Mouse (Mus musculus) kidney, adult 11 months (tissue): ENCODE results near the gene Gstm7.

ENCODE experiments used
- DNase-seq: peaks from one replicate; pipeline ENCODE4 v3.0.0; 2022

Gstm7 gene

DNA sequence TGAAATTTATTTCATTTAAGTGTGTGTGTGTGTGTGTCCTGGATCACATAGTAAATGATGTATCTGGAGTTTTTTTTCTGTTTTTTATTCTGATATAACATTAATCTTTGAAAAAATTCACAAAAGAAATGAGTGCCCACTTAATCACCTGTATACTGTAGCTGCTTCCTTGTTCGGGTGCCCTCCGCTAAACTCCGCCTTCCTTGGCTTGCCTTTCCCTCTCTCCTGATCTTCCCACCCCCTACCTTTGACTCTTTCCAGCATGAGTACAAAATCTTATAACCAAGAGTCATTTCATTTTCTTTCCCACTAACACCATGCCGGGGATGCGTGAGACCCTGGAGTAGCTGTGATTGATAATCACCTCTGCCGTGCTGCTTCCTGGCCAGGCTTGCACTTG, 511 bp upstream of the Gstm7 start:
- peak; percentile 61 for DNase-seq

- no peak for DNase-seq
These were observed 483 bp downstream of the Gstm7 start for GRCm38 (mm10) chr3:107931134-107931533.

- DNase-seq, result no peak
These were observed 1.9 kb downstream of the Gstm7 start for GRCm38 (mm10) chr3:107929731-107930130.

DNA sequence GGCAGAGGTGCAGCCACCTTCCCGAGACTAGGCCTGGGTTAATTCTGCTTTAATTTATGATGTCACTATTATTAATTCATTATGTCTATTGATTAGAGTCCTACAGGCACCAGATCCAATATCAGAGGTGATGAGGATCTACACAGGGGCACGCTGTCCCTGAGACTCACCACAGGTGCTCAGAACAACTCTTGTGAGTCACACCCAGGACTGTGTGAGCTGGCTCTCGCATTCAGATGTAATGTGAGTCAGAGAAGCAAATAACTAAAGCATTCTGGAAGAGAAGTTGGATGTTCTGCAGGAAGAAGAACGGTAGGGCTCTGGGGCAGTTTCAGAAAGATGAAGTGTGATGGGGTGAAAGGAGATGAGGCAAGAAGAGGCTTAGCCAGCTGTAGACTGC, 2.4 kb downstream of the Gstm7 start:
- no peak for DNase-seq

- DNase-seq, result no peak
These were observed 2.9 kb downstream of the Gstm7 start for GRCm38 (mm10) chr3:107928691-107929090.

DNA sequence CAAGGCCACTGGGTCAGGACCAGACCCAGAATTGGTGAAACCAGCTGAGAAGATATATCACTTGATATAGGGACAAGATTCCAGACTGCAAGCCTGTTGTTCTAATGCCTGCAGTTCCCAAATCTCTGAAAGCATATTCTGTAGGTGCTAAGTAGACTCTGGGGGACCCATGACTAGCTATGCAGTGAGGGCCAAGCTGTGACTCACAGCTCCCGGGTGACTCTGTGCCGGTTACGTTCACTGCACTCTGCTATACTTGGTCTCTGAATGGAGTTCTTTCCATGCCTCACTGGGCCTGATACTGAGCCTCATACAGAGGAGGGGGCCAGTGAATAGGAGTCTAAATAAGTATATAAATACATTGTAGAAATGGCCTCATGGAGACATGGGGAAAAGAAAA, 3.8 kb downstream of the Gstm7 start:
- no peak for DNase-seq

DNA sequence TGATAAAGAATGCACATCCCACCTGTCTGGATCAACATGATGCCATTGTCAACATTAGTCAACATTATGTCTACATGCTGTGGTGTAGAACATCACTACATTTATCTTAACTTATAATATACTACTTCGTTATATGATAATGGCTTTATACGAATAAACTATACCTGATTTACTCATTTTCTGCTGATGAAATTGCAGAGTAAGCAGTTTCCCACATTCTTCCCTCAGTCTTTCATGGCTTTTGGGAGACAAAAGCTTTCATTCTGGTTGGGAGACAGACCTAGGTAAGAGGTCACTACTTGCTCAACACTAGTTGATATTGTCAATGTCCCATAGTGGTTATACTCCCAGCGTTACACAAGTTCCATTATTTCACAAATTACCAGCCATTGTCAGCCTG, 6.3 kb downstream of the Gstm7 start:
- no peak for DNase-seq

- DNase-seq, result no peak
These were observed 11.3 kb downstream of the Gstm7 start for GRCm38 (mm10) chr3:107920348-107920747.

GRCm38 (mm10) chr3:107917783-107918408, 13.7 kb downstream of the Gstm7 start:
- peak; percentile 28 for DNase-seq

GRCm38 (mm10) chr3:107917097-107917496, 14.5 kb downstream of the Gstm7 start:
- no peak for DNase-seq

GRCm38 (mm10) chr3:107916674-107917073, 14.9 kb downstream of the Gstm7 start:
- no peak for DNase-seq

DNA sequence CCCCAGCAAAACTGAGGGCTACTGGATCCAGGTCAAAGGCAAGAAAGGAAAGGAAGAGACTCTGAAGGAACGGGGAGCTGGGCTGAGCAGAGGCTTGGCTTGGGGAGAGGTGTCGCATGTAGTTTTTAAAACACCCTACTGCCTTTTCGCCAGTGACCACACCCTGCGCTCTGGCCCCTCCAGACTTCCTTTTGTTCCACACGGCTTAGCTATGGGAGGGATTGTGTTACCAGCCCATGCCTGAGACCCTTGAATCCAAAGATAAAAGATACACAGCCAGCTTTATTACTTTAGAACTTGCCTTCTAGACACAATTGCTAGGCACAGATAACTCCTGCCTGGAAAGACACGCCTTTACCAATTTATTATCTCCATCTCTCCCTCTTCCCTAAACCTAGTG, 25.7 kb downstream of the Gstm7 start:
- DNase-seq, result no peak

DNA sequence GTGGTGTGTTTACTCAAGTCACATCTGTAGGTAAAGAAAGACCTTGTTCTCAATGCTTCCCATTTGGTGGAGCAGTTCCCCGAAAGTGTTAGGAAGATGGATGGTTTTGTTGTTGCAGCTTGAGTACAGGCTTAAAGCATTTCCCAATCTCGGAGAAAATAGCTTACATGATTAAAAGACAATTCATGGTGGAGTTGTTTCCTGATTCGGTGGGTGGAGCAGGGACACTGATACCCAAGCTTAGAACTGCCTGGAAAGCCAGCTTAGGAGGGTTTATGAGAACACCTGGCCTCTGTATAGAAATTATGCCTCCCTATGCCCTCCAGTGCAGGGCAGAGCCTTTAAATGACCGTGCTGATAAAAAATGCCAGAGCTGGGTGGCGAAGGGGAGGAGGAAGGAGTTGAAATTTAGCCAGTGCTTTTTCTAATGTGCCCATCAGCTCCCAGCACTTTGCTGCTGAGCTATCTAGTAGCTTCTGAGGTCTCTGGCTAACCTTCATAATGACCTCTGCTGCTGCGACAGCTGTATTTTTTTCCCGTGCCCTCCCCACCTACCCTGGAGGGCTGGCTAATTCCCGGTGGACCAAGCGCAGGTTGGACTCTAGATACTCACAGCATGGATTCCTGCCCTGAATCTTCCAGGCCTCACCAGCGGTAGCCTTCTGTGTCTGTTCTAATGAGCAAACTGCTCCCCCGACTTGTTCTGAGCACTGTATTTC, 30.5 kb downstream of the Gstm7 start:
- peak; percentile 48 for DNase-seq

DNA sequence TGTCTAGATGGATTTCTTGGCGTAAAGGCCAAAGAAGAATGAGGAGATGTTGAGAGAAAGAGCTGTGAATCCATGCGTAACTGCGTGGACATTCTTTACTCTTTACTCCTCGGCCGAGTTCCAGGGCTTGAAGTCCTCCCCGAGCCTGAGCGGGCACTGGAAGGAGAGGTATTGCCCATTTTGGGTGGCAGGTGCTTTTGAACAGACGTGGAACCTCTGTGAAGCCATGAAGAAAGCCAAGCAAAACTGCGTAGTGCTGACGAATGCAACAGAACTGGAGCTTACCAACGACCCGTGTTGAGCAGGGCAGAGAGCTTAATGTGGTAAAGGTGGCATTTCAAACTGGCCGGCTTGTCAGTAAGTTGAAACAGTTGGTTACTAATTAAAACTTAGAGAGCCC, 32.9 kb downstream of the Gstm7 start:
- DNase-seq, result peak; percentile 65

- DNase-seq, result peak; percentile 85
These were observed 35.7 kb downstream of the Gstm7 start, which contains the start of gene Gstm5 for GRCm38 (mm10) chr3:107895720-107896569. Gstm5 (plus strand) TSS chr3:107895821.

DNA sequence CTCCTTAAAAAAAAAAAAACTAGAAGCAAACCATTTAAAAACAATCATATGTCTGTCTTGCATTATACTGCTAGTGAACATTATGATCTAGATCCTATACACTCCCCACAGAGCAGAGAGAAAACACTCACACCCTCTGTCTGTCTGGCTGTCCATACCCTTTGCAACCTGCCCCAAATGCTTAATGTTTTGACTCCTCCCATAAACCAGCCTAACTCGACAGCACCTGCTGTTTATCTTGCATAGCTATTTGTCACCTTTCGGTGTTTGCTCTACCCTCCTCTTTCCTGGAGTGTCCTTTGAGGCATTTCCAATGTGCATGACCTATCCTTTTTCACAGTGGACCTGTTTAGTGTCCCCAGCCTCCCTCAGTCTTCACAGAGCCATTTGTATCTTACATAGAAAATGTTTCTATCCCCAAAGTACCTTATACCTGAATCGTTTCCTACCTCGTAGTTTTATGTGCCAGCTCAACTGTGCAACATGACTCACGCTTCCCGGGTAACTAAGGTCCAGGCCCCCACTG, 36.4 kb downstream of the Gstm7 start:
- DNase-seq, result no peak

- peak; percentile 58 for DNase-seq
These were observed 42.4 kb downstream of the Gstm7 start for GRCm38 (mm10) chr3:107889236-107889635.

GRCm38 (mm10) chr3:107887674-107888495, 43.7 kb downstream of the Gstm7 start:
- DNase-seq, result no peak

DNA sequence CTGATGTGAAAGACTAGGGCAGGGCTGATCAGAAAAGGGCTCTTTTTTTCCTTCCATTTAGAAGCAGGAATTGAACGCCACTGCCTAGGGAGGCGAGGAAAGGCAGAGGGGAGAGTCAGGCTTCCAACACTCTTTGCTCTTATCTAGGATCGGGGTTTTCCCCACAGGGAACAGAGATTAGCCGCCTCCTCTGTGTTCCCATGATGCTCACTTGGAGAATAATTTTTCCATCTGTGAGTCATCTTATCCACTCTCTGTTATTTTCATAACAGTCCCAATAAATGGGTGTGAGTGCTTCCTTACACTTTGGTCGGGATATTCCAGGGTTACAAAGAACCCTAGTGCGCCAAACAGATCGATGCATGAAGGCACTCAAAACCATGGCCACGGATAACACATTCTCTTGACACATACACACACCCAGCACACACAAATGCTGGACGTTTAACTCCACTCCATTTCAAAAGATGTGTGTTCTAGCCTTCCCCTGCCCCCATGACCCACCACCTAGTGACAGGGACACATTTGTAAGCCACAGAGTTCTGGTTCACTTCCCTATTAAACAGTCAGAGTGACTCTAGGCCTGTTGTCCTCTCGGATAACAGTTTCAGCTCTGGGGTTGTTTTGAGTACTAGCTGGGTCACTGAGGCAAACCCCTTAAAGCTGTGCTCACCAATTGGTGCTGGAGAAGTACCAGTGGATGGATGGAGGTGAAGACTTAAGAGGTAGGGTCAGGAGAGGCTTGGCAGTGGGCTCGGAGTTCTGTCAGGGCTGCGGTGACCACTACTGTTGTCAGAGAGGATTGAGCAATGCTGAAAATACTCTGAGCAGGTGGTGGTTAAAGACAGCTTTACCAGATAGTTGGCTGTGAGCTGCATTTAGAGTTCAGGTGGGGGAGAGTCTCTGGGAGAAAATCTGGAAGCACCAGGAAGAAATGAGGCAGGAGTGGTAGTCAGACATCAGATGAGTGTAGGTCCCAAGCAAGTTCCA, 53.6 kb downstream of the Gstm7 start:
- DNase-seq, result no peak

GRCm38 (mm10) chr3:107877005-107877404, 54.6 kb downstream of the Gstm7 start, which contains the start of gene Eps8l3:
Eps8l3 (plus strand) TSS chr3:107877229.
- peak; percentile 30 for DNase-seq
